Mouse (Mus musculus) forebrain, embryonic 14.5 days (tissue): ENCODE data around the gene Oosp1. TPM values are rescaled to one million over a fixed set of nuclear protein-coding genes. Genes with fewer than 3 reads are reported as not detected.

Experiments
- ATAC-seq: fragments of 200-750 bp; cut with Nextera tagmentation; 2 replicates; pipeline ENCODE4 v1.8.0; 2017; ENCODE audit warnings: mild to moderate bottlenecking, moderate library complexity
- DNase-seq: peaks from one replicate; pipeline ENCODE4 v3.0.0-alpha.2; 2015; ENCODE audit warnings: low spot score
- H3K27ac ChIP-seq: fragments of 300-500 bp; sonication (generic); 2 replicates; pipeline ENCODE4 v1.5.1; 2014; ENCODE audit warnings: low read depth, mild to moderate bottlenecking, control low read depth, low read length, moderate library complexity
- H3K27me3 ChIP-seq: fragments of 300-500 bp; sonication (generic); replicated peaks from 2 replicates; pipeline ENCODE4 v1.6.1; 2014; ENCODE audit warnings: low read length, control low read depth, mixed read lengths; ENCODE audit not compliant: control insufficient read depth, insufficient read depth
- H3K36me3 ChIP-seq: fragments of 300-500 bp; sonication (generic); 2 replicates; pipeline ENCODE4 v1.6.1; 2014; ENCODE audit warnings: low read length, control low read depth; ENCODE audit not compliant: control insufficient read depth, insufficient read depth
- H3K4me1 ChIP-seq: fragments of 300-500 bp; sonication (generic); 2 replicates; pipeline ENCODE4 v1.6.1; 2014; ENCODE audit warnings: antibody characterized with exemption, low read length, control low read depth; ENCODE audit not compliant: control insufficient read depth, insufficient read depth
- H3K4me2 ChIP-seq: fragments of 300-500 bp; sonication (generic); 2 replicates; pipeline ENCODE4 v1.6.1; 2014; ENCODE audit warnings: mild to moderate bottlenecking, control low read depth, low read length
- H3K4me3 ChIP-seq: fragments of 300-500 bp; sonication (generic); 2 replicates; pipeline ENCODE4 v1.5.1; 2014; ENCODE audit warnings: low read depth, low read length, control low read depth
- H3K9ac ChIP-seq: fragments of 300-500 bp; sonication (generic); 2 replicates; pipeline ENCODE4 v1.6.1; 2014; ENCODE audit warnings: mild to moderate bottlenecking, low read length, control low read depth, moderate library complexity
- H3K9me3 ChIP-seq: fragments of 300-500 bp; sonication (generic); replicated peaks from 2 replicates; pipeline ENCODE4 v1.6.1; 2016; ENCODE audit warnings: low read length, control low read depth, mixed read lengths; ENCODE audit not compliant: control insufficient read depth
- WGBS: fragments of 180-500 bp; shearing (Covaris S2); extraction: QIAGEN DNeasy Blood & Tissue Kit; methylation state at CpG from one replicate; pipeline ENCODE4 v1.1.7; 2014; 5-methylcytosine and 5-hydroxymethylcytosine counted together
- polyA plus RNA-seq: library from polyadenylated mRNA; unstranded; fragments of >200 nt; fragmentation: Nextera tagmentation; extraction: Ambion mirVana; gene quantifications from 2 replicates; pipeline ENCODE4 v1.2.1, GENCODE M21; 2014

The Oosp1 gene
- not detected in 2 replicates for polyA plus RNA-seq

- no peak within 1 kb of the TSS for H3K4me3 ChIP-seq
- WGBS = 78% methylated on average over 5 of the region's 5 CpGs
- no peaks in the 10 kb centered on the region for H3K9me3 ChIP-seq
- H3K4me1 ChIP-seq = no peaks in the 10 kb centered on the region
- no peaks in the 10 kb centered on the region for H3K27me3 ChIP-seq
- DNase-seq (no peak), ATAC-seq (no peak)
- H3K4me2 ChIP-seq = no peak within 1 kb of the TSS
- H3K27ac ChIP-seq = no peak within 1 kb of the TSS
- no peak within 1 kb of the TSS for H3K9ac ChIP-seq
- H3K36me3 ChIP-seq = no peaks in the 10 kb centered on the region
These were observed at the start of gene Oosp1 for GRCm38 (mm10) chr19:11690839-11691238. Gene Oosp1, minus strand, starts transcription at chr19:11691150.

GRCm38 (mm10) chr19:11736455-11736854 is 45.5 kb upstream of the Oosp1 start:
- ATAC-seq = no peak
- 40% methylated on average over 1 of the region's 1 CpGs for WGBS
- no peak for DNase-seq
- no peak overlapping the region for H3K4me2 ChIP-seq
- no peak overlapping the region for H3K27ac ChIP-seq
- no peaks in the 10 kb centered on the region for H3K9me3 ChIP-seq
- H3K27me3 ChIP-seq = no peaks in the 10 kb centered on the region
- no peaks in the 10 kb centered on the region for H3K4me1 ChIP-seq
- no peak overlapping the region for H3K4me3 ChIP-seq
- no peaks in the 10 kb centered on the region for H3K36me3 ChIP-seq
- no peak overlapping the region for H3K9ac ChIP-seq

DNA sequence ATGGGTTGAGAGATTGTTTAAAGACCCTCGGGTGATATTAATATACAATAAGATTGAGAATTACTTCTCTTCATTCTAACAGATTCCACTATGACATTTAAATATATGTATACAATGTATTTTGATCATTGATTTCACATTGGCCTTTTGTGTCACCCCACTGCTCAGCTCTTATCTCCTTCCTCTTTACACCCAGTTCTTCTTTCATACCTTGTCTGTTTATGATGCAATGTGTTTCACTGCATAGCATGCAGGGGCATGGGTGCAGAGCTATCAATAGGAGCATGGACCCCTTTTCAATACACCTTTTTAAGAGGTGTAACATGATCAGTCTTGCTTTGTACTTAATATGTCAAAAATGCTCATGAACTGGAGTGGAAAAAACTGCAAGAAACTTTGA is 39.3 kb upstream of the Oosp1 start:
- DNase-seq (no peak), ATAC-seq (no peak)
- no peak overlapping the region for H3K9ac ChIP-seq
- no peaks in the 10 kb centered on the region for H3K27me3 ChIP-seq
- WGBS = 83% methylated on average over 1 of the region's 1 CpGs
- no peak overlapping the region for H3K27ac ChIP-seq
- H3K4me1 ChIP-seq = no peaks in the 10 kb centered on the region
- no peaks in the 10 kb centered on the region for H3K36me3 ChIP-seq
- no peak overlapping the region for H3K4me3 ChIP-seq
- H3K9me3 ChIP-seq = no peaks in the 10 kb centered on the region
- H3K4me2 ChIP-seq = no peak overlapping the region

DNA sequence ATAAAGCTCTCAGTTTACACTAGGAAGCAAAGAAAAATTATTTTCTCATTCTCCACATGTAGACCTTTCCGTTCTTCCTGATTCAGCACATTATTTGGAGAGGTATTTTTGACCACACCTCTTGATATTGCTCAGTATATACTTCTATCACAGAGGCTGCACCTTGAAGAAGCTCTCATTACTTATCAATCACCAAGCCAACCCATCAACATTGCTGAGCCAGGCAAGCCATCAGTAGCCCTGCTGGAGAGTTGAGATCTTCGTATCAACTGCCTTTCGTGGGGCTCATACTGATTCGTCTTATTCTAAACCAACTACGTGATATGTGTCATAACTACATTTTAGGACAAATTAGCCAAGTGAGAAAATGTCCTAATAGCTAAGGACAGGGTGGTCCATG is 36.4 kb upstream of the Oosp1 start:
- Histone ChIP-seq H3K36me3 (no peaks in the 10 kb centered on the region), H3K4me2 (no peak overlapping the region), H3K4me3 (no peak overlapping the region), H3K4me1 (no peaks in the 10 kb centered on the region), H3K9me3 (no peaks in the 10 kb centered on the region), H3K9ac (no peak overlapping the region), H3K27me3 (no peaks in the 10 kb centered on the region), H3K27ac (no peak overlapping the region)
- ATAC-seq (no peak), DNase-seq (no peak)
- WGBS = 91% methylated on average over 5 of the region's 5 CpGs

- no peaks in the 10 kb centered on the region for H3K36me3 ChIP-seq
- no peak for ATAC-seq
- H3K27ac ChIP-seq = no peak overlapping the region
- no peaks in the 10 kb centered on the region for H3K9me3 ChIP-seq
- DNase-seq = no peak
- no peak overlapping the region for H3K9ac ChIP-seq
- WGBS = 88% methylated on average over 2 of the region's 2 CpGs
- no peak overlapping the region for H3K4me2 ChIP-seq
- H3K4me1 ChIP-seq = no peaks in the 10 kb centered on the region
- H3K27me3 ChIP-seq = no peaks in the 10 kb centered on the region
- no peak overlapping the region for H3K4me3 ChIP-seq
These were observed 35.0 kb upstream of the Oosp1 start for GRCm38 (mm10) chr19:11725915-11726314.

GRCm38 (mm10) chr19:11724275-11724674 is 33.3 kb upstream of the Oosp1 start:
- H3K27ac ChIP-seq = no peak overlapping the region
- H3K9ac ChIP-seq = no peak overlapping the region
- H3K27me3 ChIP-seq = no peaks in the 10 kb centered on the region
- DNase-seq (no peak), ATAC-seq (no peak)
- WGBS = 85% methylated on average over 6 of the region's 6 CpGs
- no peaks in the 10 kb centered on the region for H3K4me1 ChIP-seq
- H3K4me3 ChIP-seq = no peak overlapping the region
- no peaks in the 10 kb centered on the region for H3K9me3 ChIP-seq
- no peak overlapping the region for H3K4me2 ChIP-seq
- no peaks in the 10 kb centered on the region for H3K36me3 ChIP-seq

GRCm38 (mm10) chr19:11723870-11724269 is 32.9 kb upstream of the Oosp1 start:
- WGBS = 95% methylated on average over 2 of the region's 2 CpGs
- Histone ChIP-seq H3K36me3 (no peaks in the 10 kb centered on the region), H3K27me3 (no peaks in the 10 kb centered on the region), H3K4me3 (no peak overlapping the region), H3K4me2 (no peak overlapping the region), H3K27ac (no peak overlapping the region), H3K9ac (no peak overlapping the region), H3K9me3 (no peaks in the 10 kb centered on the region), H3K4me1 (no peaks in the 10 kb centered on the region)
- ATAC-seq (no peak), DNase-seq (no peak)

DNA sequence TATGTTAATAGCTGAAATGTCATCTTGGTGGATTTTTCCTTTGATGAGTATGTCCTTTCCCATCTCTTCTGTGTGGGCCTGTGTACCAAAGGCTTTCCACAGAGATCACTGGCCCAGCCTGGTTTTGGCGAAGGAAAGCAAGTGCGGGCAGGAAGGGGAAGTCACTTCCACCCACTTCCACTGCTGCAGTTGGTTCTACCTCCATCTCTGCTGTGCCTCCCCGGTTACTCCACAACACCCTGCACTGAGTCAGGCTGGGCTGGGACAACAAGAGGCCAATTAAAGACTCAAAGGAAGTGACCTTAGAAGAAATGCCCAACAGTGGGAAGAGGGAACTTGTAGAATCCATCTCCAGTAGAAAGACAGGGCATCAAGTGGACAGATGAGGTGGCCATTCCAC is 29.1 kb upstream of the Oosp1 start:
- no peak for ATAC-seq
- no peaks in the 10 kb centered on the region for H3K9me3 ChIP-seq
- no peak overlapping the region for H3K4me3 ChIP-seq
- DNase-seq = no peak
- no peak overlapping the region for H3K9ac ChIP-seq
- 90% methylated on average over 3 of the region's 3 CpGs for WGBS
- H3K27me3 ChIP-seq = no peaks in the 10 kb centered on the region
- H3K27ac ChIP-seq = no peak overlapping the region
- no peak overlapping the region for H3K4me2 ChIP-seq
- H3K4me1 ChIP-seq = no peaks in the 10 kb centered on the region
- no peaks in the 10 kb centered on the region for H3K36me3 ChIP-seq

- H3K4me2 ChIP-seq = no peak overlapping the region
- no peak overlapping the region for H3K4me3 ChIP-seq
- no peak overlapping the region for H3K27ac ChIP-seq
- no peaks in the 10 kb centered on the region for H3K27me3 ChIP-seq
- WGBS = 84% methylated on average over 4 of the region's 4 CpGs
- DNase-seq = no peak
- H3K36me3 ChIP-seq = no peaks in the 10 kb centered on the region
- H3K9me3 ChIP-seq = no peaks in the 10 kb centered on the region
- no peaks in the 10 kb centered on the region for H3K4me1 ChIP-seq
- no peak for ATAC-seq
- no peak overlapping the region for H3K9ac ChIP-seq
These were observed 21.5 kb upstream of the Oosp1 start for GRCm38 (mm10) chr19:11712451-11712850.
